Mouse (Mus musculus) limb, embryonic 10.5 days (tissue): ENCODE data around the gene Hnrnpa3. TPM values are rescaled to one million over a fixed set of nuclear protein-coding genes. Genes with fewer than 3 reads are reported as not detected.
"Not testable (repeated sequence)": the region's sequence is repeated elsewhere in the genome, so short reads cannot be mapped to it uniquely, and the experiment has no call there.

Experiments
- DNase-seq: peaks from one replicate; pipeline ENCODE4 v3.0.0-alpha.2; 2017; ENCODE audit warnings: low spot score
- H3K27ac ChIP-seq: fragments of 300-500 bp; sonication (generic); 2 replicates; pipeline ENCODE4 v1.5.1; 2016; ENCODE audit warnings: mild to moderate bottlenecking
- H3K27me3 ChIP-seq: fragments of 300-500 bp; sonication (generic); 2 replicates; pipeline ENCODE4 v1.6.1; 2016; ENCODE audit warnings: low read depth, mild to moderate bottlenecking; ENCODE audit not compliant: poor library complexity, severe bottlenecking
- H3K36me3 ChIP-seq: fragments of 300-500 bp; sonication (generic); 2 replicates; pipeline ENCODE4 v1.6.1; 2016; ENCODE audit warnings: mild to moderate bottlenecking, moderate library complexity
- H3K4me1 ChIP-seq: fragments of 300-500 bp; sonication (generic); 2 replicates; pipeline ENCODE4 v1.6.1; 2016
- H3K4me3 ChIP-seq: fragments of 300-500 bp; sonication (generic); 2 replicates; pipeline ENCODE4 v1.5.1; 2016; ENCODE audit warnings: mild to moderate bottlenecking, moderate library complexity
- H3K9me3 ChIP-seq: fragments of 300-500 bp; sonication (generic); replicated peaks from 2 replicates; pipeline ENCODE4 v1.6.1; 2016; ENCODE audit warnings: mild to moderate bottlenecking
- WGBS: fragments of 180-500 bp; shearing (Covaris S2); methylation state at CpG from one replicate; pipeline ENCODE4 v1.1.7; 2016; 5-methylcytosine and 5-hydroxymethylcytosine counted together
- polyA plus RNA-seq: library from polyadenylated mRNA; unstranded; fragments of >200 nt; fragmentation: Nextera tagmentation; extraction: Ambion mirVana; gene quantifications from 2 replicates; pipeline ENCODE4 v1.2.1, GENCODE M21; 2016

Hnrnpa3 gene
- polyA plus RNA-seq, 1 experiment from 2014 or later, result 369 TPM

GRCm38 (mm10) chr2:75642312-75642711 is 16.7 kb upstream of the Hnrnpa3 start:
- not testable (repeated sequence) for H3K4me1 ChIP-seq, H3K4me3 ChIP-seq, H3K9me3 ChIP-seq, DNase-seq, H3K36me3 ChIP-seq, H3K27ac ChIP-seq, H3K27me3 ChIP-seq
- WGBS, result 89% methylated on average over 4 of the region's 4 CpGs

- Histone ChIP-seq H3K27ac (no peak overlapping the region), H3K36me3 (no peaks in the 10 kb centered on the region), H3K9me3 (no peaks in the 10 kb centered on the region), H3K27me3 (no peaks in the 10 kb centered on the region), H3K4me3 (no peak overlapping the region), H3K4me1 (peaks cover 5% of the 10 kb centered on the region; the same call in 1 of the 2 replicates)
- 87% methylated on average over 8 of the region's 8 CpGs for WGBS
- DNase-seq, result no peak
Observed at GRCm38 (mm10) chr2:75642795-75643550, 16.1 kb upstream of the Hnrnpa3 start.

- no peak for DNase-seq
- no peak overlapping the region for H3K4me3 ChIP-seq
- H3K4me1 ChIP-seq, result peaks cover 5% of the 10 kb centered on the region; the same call in 1 of the 2 replicates
- H3K27me3 ChIP-seq, result no peaks in the 10 kb centered on the region
- H3K36me3 ChIP-seq, result no peaks in the 10 kb centered on the region
- WGBS, result 90% methylated on average over 6 of the region's 6 CpGs
- H3K27ac ChIP-seq, result no peak overlapping the region
- no peaks in the 10 kb centered on the region for H3K9me3 ChIP-seq
Observed at GRCm38 (mm10) chr2:75643950-75644349, 15.1 kb upstream of the Hnrnpa3 start.

- no peak overlapping the region for H3K27ac ChIP-seq
- WGBS, result 91% methylated on average over 12 of the region's 12 CpGs
- no peaks in the 10 kb centered on the region for H3K36me3 ChIP-seq
- peaks cover 5% of the 10 kb centered on the region; the same call in 1 of the 2 replicates for H3K4me1 ChIP-seq
- H3K9me3 ChIP-seq, result no peaks in the 10 kb centered on the region
- no peak overlapping the region for H3K4me3 ChIP-seq
- DNase-seq, result no peak
- no peaks in the 10 kb centered on the region for H3K27me3 ChIP-seq
Observed at GRCm38 (mm10) chr2:75645251-75645650, 13.8 kb upstream of the Hnrnpa3 start.

- Histone ChIP-seq H3K36me3 (no peaks in the 10 kb centered on the region), H3K4me3 (no peak overlapping the region), H3K27ac (no peak overlapping the region), H3K27me3 (no peaks in the 10 kb centered on the region), H3K4me1 (peaks cover 4% of the 10 kb centered on the region; the same call in 1 of the 2 replicates), H3K9me3 (no peaks in the 10 kb centered on the region)
- DNase-seq, result no peak
- WGBS, result 89% methylated on average over 1 of the region's 1 CpGs
Observed at GRCm38 (mm10) chr2:75650437-75650836, 8.6 kb upstream of the Hnrnpa3 start.

- no peak overlapping the region for H3K4me3 ChIP-seq
- no peaks in the 10 kb centered on the region for H3K27me3 ChIP-seq
- no peaks in the 10 kb centered on the region for H3K9me3 ChIP-seq
- no peaks in the 10 kb centered on the region for H3K36me3 ChIP-seq
- no peak for DNase-seq
- H3K27ac ChIP-seq, result no peak overlapping the region
- H3K4me1 ChIP-seq, result peaks cover 22% of the 10 kb centered on the region
Observed at GRCm38 (mm10) chr2:75653150-75653549, 5.9 kb upstream of the Hnrnpa3 start.

GRCm38 (mm10) chr2:75654679-75655078 is 4.4 kb upstream of the Hnrnpa3 start:
- H3K9me3 ChIP-seq, result no peaks in the 10 kb centered on the region
- no peak overlapping the region for H3K27ac ChIP-seq
- no peaks in the 10 kb centered on the region for H3K36me3 ChIP-seq
- no peak for DNase-seq
- H3K4me3 ChIP-seq, result no peak overlapping the region
- H3K27me3 ChIP-seq, result no peaks in the 10 kb centered on the region
- H3K4me1 ChIP-seq, result peaks cover 22% of the 10 kb centered on the region
- WGBS, result 85% methylated on average over 1 of the region's 1 CpGs

- Histone ChIP-seq H3K36me3 (peaks cover 13% of the 10 kb centered on the region), H3K4me3 (0 out of 2 replicates have a peak overlapping the region, but pooled peaks have one; percentile 98), H3K27ac (peak overlapping the region; percentile 100), H3K27me3 (no peaks in the 10 kb centered on the region), H3K9me3 (no peaks in the 10 kb centered on the region), H3K4me1 (peaks cover 32% of the 10 kb centered on the region)
- no peak for DNase-seq
- WGBS, result 92% methylated on average over 5 of the region's 5 CpGs
Observed at GRCm38 (mm10) chr2:75656924-75657323, 2.1 kb upstream of the Hnrnpa3 start.

- Histone ChIP-seq H3K9me3 (no peaks in the 10 kb centered on the region), H3K4me3 (peak overlapping the region; percentile 98), H3K36me3 (peaks cover 24% of the 10 kb centered on the region), H3K27ac (peak overlapping the region; percentile 100), H3K27me3 (no peaks in the 10 kb centered on the region), H3K4me1 (peaks cover 28% of the 10 kb centered on the region)
- WGBS, result 4% methylated on average over 18 of the region's 18 CpGs
- peak; percentile 86 for DNase-seq
Observed at GRCm38 (mm10) chr2:75657907-75658691, 962 bp upstream of the Hnrnpa3 start.

- DNase-seq, result peak; percentile 93
- H3K4me3 ChIP-seq, result peak overlapping the region; percentile 98
- H3K9me3 ChIP-seq, result no peaks in the 10 kb centered on the region
- H3K27ac ChIP-seq, result peak overlapping the region; percentile 100
- peaks cover 28% of the 10 kb centered on the region for H3K4me1 ChIP-seq
- under 1% methylated on average over 47 of the region's 47 CpGs for whole genome bisulfite sequencing
- peaks cover 39% of the 10 kb centered on the region for H3K36me3 ChIP-seq
- H3K27me3 ChIP-seq, result no peaks in the 10 kb centered on the region
Observed at GRCm38 (mm10) chr2:75659629-75659960, 534 bp downstream of the Hnrnpa3 start.

- Histone ChIP-seq H3K4me1 (peaks cover 28% of the 10 kb centered on the region), H3K36me3 (peaks cover 46% of the 10 kb centered on the region), H3K9me3 (no peaks in the 10 kb centered on the region), H3K4me3 (peak overlapping the region; percentile 98), H3K27me3 (no peaks in the 10 kb centered on the region), H3K27ac (peak overlapping the region; percentile 100)
- 4% methylated on average over 15 of the region's 15 CpGs for WGBS
- no peak for DNase-seq
Observed at GRCm38 (mm10) chr2:75660255-75660948, 1.3 kb downstream of the Hnrnpa3 start.

GRCm38 (mm10) chr2:75661106-75661505 is 2.0 kb downstream of the Hnrnpa3 start:
- no peaks in the 10 kb centered on the region for H3K9me3 ChIP-seq
- no peak for DNase-seq

More at GRCm38 (mm10) chr2:75661106-75661505, 2.0 kb downstream of the Hnrnpa3 start:
- Histone ChIP-seq H3K4me3 (peak overlapping the region; percentile 98), H3K27ac (peak overlapping the region; percentile 100), H3K27me3 (no peaks in the 10 kb centered on the region), H3K36me3 (peaks cover 47% of the 10 kb centered on the region), H3K4me1 (peaks cover 24% of the 10 kb centered on the region)
- 52% methylated on average over 2 of the region's 2 CpGs for WGBS
